Mouse (Mus musculus) adrenal gland, adult 10 weeks (tissue): ENCODE measurements around the gene Farsa. TPM values are rescaled to one million over a fixed set of nuclear protein-coding genes. Genes with fewer than 3 reads are reported as not detected.

Experiments used
- polyA plus RNA-seq: library from polyadenylated mRNA; stranded (reverse); fragments of 350-450 nt; fragmentation: Illumina TruSeq; extraction: RNeasy Lipid Tissue Mini Kit (QIAGEN cat#74804); gene quantifications from one replicate; pipeline ENCODE4 v1.2.3, GENCODE M21; 2014; ENCODE audit warnings: low read depth, low replicate concordance

Gene Farsa
- polyA plus RNA-seq = 4.7 TPM

DNA sequence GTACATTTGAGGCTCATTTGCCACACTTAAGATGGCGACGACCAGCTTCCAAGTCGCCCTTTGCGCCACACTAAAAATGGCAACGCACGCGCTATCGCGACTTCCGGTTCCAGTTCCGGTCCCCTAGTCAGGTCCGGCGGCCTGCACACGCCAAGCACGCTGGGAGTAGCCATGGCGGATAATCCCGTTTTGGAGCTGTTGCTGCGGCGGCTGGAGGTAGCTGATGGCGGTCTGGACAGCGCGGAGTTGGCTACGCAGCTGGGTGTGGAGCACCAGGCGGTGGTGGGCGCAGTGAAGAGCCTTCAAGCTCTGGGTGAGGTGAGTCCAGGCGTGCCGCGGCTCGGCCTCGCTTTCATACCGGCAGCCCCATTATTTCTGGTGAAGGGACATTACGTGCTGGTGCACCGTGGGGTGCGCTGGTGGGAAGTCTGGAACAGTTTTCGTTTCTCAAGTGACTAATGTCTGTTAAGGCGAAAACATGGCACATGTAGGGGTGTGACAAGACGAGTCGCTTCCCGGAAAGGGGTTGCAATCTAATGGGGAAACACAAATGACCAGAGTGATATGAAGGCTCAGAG lies at the start of gene Farsa:
Farsa (plus strand) TSS at position 126 of the 578 bp plus-strand sequence.

DNA sequence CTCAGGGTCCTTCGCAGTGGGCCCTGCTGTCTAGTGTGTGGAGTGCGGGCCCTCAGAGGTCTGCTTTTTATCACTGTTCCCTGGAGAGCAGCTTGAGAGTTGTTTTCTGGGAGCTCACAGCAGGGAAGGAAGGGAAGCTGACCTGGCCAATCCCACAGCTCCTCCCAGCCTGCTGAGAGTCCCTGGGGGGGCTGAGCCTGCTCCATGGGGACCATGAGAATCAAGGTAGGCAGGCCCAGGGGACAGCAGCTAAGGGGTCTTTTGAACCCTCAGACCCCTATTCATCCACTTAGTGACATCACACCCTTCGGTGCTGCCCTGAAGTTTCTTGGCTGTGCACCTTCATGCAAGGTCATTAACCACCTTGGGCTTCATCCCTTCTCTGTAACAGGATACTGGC lies 34.1 kb upstream of the Farsa start, which contains the start of gene Dand5:
Dand5 (minus strand) TSS at position 101 of the 400 bp plus-strand sequence.

DNA sequence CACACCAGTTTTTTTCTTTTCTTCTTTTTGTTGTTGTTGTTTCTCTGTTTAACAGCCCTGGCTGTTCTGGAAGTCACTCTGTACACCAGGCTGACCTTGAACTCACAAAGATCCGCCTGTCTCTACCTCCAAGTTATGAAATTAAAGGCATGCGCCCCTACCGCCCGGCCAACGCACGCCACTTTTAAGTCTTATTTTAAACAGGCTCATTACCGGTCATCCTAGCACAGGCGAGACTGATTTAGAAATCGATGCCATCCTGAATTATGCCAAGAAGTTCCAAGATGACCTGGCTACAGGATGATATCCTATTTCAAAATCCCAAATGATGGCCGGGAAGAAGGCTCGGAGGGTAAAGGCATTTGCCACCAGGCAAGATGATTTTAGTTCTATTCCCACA lies 25.3 kb upstream of the Farsa start, which contains the start of gene Gadd45gip1:
Gadd45gip1 (plus strand) TSS at position 33 of the 400 bp plus-strand sequence.

DNA sequence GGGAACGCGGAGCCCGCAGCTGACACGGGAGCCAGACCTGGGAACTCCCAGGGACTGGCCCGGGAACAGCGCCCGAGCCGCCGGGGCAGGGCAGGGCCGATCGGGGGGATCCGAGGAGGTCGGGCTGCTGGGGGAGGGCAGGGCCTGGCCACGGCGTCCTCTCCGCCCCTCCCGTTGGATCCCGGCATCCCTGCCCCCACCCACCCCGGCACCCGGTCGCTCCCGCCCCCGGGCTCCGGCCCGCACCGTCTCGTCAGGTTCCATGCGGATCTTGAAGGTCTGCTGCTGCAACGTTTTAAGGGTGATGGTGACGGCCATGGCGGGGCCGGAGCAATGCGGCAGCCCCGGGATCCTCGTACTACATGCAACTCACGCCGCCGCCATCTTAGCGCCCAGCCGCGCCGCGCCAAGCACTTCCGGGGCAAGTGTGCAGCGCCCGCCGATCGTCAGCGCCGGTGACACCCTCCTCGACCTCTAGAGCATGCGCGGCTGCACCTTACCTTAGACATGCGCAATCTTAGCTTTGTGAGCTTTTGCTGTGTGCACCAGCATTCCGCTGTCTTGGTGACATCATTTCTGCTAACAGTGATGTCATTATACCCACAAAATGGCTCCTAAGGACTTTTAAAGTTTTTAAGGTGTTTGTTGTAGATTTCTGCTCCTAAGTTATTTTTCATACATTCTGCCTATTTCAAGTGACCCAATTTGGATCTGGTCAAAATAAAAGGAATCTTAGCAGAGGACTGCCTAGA lies 16.4 kb upstream of the Farsa start, which contains the start of gene Rad23a:
Rad23a (minus strand) TSS at position 418 of the 752 bp plus-strand sequence.

DNA sequence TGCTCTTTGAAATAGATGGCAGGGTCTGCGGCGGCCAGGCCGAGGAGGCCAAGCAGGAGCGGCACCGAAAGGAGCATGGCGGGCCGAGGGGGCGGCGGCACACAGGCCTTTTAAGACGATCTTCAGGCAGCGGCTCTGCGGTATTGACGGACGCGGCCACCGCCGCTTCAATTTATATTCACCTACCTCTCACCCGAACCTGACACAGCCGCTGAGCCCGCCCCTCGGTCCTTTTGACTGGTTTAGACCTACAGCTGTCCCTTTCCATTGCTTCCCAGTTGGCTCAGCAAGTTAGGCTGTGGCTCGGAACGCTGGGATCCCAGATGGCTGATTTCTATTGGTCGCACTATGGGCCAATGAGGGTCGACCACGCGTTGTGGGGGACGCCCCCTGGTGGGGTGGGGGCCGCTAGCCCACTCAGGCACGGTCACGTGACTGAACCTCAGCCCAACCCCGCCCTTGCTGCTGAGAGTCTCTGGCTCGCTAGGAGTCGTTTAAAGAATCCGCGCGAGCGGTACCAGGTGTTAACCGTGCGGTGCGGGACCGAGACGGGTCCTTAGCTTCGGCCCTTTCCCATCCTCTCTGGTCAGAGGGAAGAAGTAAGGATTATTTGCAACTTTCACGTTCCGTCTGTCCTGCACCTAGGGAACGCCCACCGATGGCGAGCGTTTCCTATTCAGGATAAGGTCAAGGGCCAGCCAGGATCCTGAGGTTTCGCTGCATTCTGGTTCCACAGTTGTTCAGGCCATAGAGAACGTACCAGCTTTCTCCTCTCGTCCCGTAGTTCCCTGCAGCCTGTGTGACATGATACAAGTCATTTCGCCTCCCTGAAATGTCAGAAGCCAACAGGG lies 9.8 kb upstream of the Farsa start, which contains the start of gene Calr:
Calr (minus strand) TSS at position 213 of the 851 bp plus-strand sequence.

DNA sequence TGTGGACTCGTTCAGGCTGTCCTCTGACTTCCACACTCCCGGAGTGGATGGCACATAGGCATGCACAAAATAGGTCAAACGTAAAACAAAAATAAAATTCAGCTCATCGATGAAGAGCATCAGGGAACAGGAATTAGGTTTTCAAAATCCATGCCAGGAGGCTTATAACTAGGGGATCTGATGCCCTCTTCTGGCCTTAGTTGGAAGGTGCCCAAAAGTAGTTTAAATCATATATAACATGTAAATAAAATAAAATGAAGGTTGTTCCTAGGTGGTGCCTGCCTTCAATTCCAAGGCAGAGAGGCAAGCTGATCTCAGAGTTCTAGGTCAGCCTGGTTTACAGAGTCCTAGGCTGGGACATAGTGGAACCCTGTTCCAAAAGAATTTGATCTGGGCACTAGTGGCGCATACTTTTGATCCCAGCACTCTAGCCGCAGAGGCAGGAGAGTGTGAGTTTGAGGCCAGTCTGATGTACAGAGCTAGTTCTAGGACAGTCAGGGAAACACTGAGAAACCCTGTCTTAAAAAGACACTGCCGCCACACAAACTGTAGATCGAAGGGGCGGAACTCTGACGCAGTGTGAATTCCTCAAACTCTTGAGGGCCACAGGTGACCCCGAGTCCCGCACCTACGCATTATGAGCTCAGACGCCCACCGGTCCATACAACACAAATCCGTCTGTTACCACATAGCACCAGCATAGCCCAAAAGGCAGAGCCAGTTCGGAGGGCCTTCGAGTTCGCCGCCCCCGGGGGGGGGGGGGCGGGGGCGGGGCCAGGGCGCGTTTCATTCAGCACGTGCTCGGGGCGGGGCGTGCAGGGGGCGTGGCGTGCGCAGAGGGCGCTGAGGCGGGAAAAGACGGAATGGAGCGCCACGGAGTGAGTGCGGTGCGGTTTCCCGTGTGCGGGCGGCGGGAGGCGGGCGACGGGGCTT lies 14.9 kb downstream of the Farsa start, which contains the start of gene Syce2:
Syce2 (plus strand) TSS at position 736 of the 933 bp plus-strand sequence.

DNA sequence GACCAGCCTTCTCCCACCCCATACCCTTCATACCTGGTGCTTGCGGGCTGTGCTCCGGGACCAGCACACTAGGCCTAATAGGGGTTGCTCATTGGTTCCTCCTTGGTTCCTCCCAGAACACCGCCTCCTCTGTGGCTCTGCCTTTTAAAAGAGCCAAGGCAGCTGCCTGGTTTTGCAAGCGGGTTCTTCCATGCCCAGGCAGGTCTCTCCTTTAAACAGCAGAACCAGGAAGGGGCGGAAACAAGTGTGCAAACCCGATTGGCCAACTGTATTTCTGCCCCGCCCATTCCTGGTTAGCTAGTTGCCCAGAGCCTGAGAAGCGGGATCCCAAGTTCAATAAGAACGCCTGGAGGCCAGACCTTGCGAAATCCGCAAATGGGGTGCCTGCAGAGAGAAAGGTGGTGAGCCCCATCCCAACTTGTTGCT lies 36.9 kb downstream of the Farsa start, which contains the start of gene Gcdh:
Gcdh (minus strand) TSS at position 213 of the 426 bp plus-strand sequence.

DNA sequence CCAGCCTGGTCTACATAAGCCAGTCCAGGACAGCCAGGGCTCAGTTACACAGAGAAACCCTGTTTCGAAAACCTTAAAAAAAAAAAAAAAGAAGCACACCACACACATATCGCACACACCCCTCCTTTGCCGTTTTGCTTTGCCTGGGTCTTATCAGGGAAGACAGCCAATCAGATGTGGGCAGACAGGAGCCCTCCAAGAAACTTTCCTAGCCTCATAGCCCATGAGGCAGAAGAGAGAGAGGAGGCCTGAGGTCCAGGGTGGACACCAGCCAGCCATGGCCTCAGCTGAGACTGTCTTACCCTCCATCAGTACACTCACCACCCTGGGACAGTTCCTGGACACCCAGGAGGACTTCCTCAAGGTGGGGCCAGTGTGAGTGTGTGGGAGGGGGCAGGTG lies 45.0 kb downstream of the Farsa start, which contains the start of gene Klf1:
Klf1 (plus strand) TSS at position 177 of the 400 bp plus-strand sequence.

DNA sequence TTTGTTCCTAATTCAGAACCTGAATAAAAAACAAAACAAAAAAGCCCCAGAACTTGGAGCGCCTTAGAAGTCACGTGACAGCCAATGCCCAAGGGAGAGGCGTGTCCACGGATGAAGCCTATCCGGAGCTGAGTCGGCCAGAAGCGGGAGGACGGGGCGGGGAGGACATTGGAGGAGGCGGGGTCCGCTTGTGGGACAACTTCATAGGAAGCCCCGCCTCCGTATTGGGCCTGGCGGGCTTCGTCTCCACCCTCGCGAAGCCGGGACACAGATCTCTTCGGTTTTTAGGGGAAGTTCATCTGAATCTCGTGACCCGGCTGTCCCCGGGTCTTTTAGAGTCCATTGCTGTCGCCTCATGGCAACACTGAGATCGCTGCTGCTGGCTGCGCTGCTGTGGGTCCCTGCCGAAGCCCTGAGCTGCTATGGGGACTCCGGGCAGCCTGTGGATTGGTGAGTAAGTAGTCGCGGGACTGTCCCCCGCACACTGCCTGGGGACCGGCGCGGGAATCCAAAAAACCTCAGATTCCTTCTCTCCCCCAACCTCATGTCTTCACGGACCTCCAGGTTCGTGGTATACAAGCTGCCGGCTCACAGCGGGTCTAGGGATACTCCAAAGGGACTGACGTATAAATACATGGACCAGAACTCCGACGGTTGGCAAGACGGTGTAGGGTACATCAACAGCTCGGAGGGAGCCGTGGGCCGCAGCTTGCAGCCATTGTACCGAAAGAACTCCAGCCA lies 51.8 kb downstream of the Farsa start, which contains the start of gene Dnase2a:
Dnase2a (plus strand) TSS at position 140 of the 741 bp plus-strand sequence.

Other genes starting within 250 kb of the Farsa start
- 2.4 TPM for gene Ier2, start 194.1 kb upstream of the Farsa start, polyA plus RNA-seq
- 9.4 TPM for gene Trmt1, start 170.7 kb upstream of the Farsa start, polyA plus RNA-seq
- 3.7 TPM for gene Nacc1, start 169.1 kb upstream of the Farsa start, polyA plus RNA-seq
- not detected for gene Lyl1, start 155.5 kb upstream of the Farsa start, polyA plus RNA-seq
- not detected for gene G430095P16Rik, start 134.0 kb upstream of the Farsa start, polyA plus RNA-seq
- 13.9 TPM for gene Nfix, start 56.6 kb upstream of the Farsa start, polyA plus RNA-seq
- 5.4 TPM for gene Dand5, start 34.2 kb upstream of the Farsa start, polyA plus RNA-seq
- gene Gadd45gip1, start 25.5 kb upstream of the Farsa start, polyA plus RNA-seq = 2.3 TPM
- gene Rad23a, start 16.3 kb upstream of the Farsa start, polyA plus RNA-seq = 9.2 TPM
- gene Calr, start 10.1 kb upstream of the Farsa start, polyA plus RNA-seq = 638 TPM
- 6.2 TPM for gene Syce2, start 15.1 kb downstream of the Farsa start, polyA plus RNA-seq
- gene Gcdh, start 36.9 kb downstream of the Farsa start, polyA plus RNA-seq = 51.8 TPM
- gene Klf1, start 44.9 kb downstream of the Farsa start, polyA plus RNA-seq = not detected
- gene Dnase2a, start 51.6 kb downstream of the Farsa start, polyA plus RNA-seq = 10.7 TPM
- gene Mast1, start 80.4 kb downstream of the Farsa start, polyA plus RNA-seq = not detected
- not detected for gene Rtbdn, start 90.0 kb downstream of the Farsa start, polyA plus RNA-seq
- not detected for gene Gm49661, start 112.4 kb downstream of the Farsa start, polyA plus RNA-seq
- gene Prdx2, start 112.6 kb downstream of the Farsa start, polyA plus RNA-seq = 79.1 TPM
- 7.6 TPM for gene Rnaseh2a, start 112.8 kb downstream of the Farsa start, polyA plus RNA-seq
- gene Junb, start 121.7 kb downstream of the Farsa start, polyA plus RNA-seq = 0.99 TPM
- gene Hook2, start 133.6 kb downstream of the Farsa start, polyA plus RNA-seq = 1.8 TPM
- not detected for gene Best2, start 157.5 kb downstream of the Farsa start, polyA plus RNA-seq
- gene Asna1, start 168.3 kb downstream of the Farsa start, polyA plus RNA-seq = 16.1 TPM
- 15.8 TPM for gene Trir, start 169.8 kb downstream of the Farsa start, polyA plus RNA-seq
- gene Tnpo2, start 179.9 kb downstream of the Farsa start, polyA plus RNA-seq = 18.2 TPM
- 1.0 TPM for gene Fbxw9, start 203.1 kb downstream of the Farsa start, polyA plus RNA-seq
- gene Gm5741, start 211.0 kb downstream of the Farsa start, polyA plus RNA-seq = not detected
- 14.2 TPM for gene Dhps, start 214.8 kb downstream of the Farsa start, polyA plus RNA-seq
- gene Wdr83os, start 223.8 kb downstream of the Farsa start, polyA plus RNA-seq = 10.6 TPM
- 2.3 TPM for gene Wdr83, start 224.3 kb downstream of the Farsa start, polyA plus RNA-seq
- 5.0 TPM for gene Man2b1, start 226.3 kb downstream of the Farsa start, polyA plus RNA-seq